Mouse (Mus musculus) CH12.LX (cell line): Measurements from ENCODE around the gene Ap1m1. TPM values are rescaled to one million over a fixed set of nuclear protein-coding genes. Genes with fewer than 3 reads are reported as not detected.

Source experiments
- DNase-seq: peaks from one replicate; pipeline ENCODE4 v3.0.0-alpha.2; 2013; ENCODE audit errors: extremely low read depth
- H3K27ac ChIP-seq: 2 replicates; pipeline ENCODE4 v1.5.1; 2012; ENCODE audit warnings: low read depth, mild to moderate bottlenecking, control low read depth, moderate library complexity; ENCODE audit not compliant: insufficient read depth
- H3K27me3 ChIP-seq: replicated peaks from 2 replicates; pipeline ENCODE3; 2012; ENCODE audit warnings: inconsistent platforms
- H3K36me3 ChIP-seq, 2 experiments: replicated peaks in 1 of 2; 2 replicates each; pipeline versions ENCODE3 to v1.6.1; 2012; ENCODE audit warnings: inconsistent platforms in 1 of 2, low read length in 1 of 2, mild to moderate bottlenecking in 1 of 2, mixed read lengths in 1 of 2, moderate library complexity in 1 of 2; ENCODE audit not compliant: control insufficient read depth in 1 of 2, insufficient read depth in 1 of 2
- H3K4me1 ChIP-seq, 2 experiments: 2 replicates each; pipeline ENCODE4 v1.6.1; 2012; ENCODE audit warnings: inconsistent platforms in 1 of 2, moderate library complexity in 1 of 2; ENCODE audit not compliant: insufficient read depth in 2 of 2, control insufficient read depth in 1 of 2
- H3K4me2 ChIP-seq: 2 replicates; pipeline ENCODE4 v1.6.1; 2012; ENCODE audit warnings: low read depth, mild to moderate bottlenecking, control low read depth; ENCODE audit not compliant: poor library complexity, insufficient read depth, severe bottlenecking
- H3K4me3 ChIP-seq, 3 experiments: fragments of 150-350 bp in 1 of 3; sonication (generic) in 1 of 3; replicated peaks in 1 of 3; 2 replicates each; pipeline versions ENCODE3 to v1.5.1; 2011 to 2012; ENCODE audit warnings: low read depth in 2 of 3, low read length in 2 of 3, mild to moderate bottlenecking in 2 of 3, moderate library complexity in 2 of 3, control low read depth in 1 of 3, improper control_type of control experiment in 1 of 3, inconsistent platforms in 1 of 3, mixed read lengths in 1 of 3; ENCODE audit not compliant: poor library complexity in 1 of 3
- H3K79me2 ChIP-seq: replicated peaks from 2 replicates; pipeline ENCODE4 v1.6.1; 2012; ENCODE audit warnings: mild to moderate bottlenecking, moderate library complexity; ENCODE audit not compliant: control insufficient read depth, poor library complexity, insufficient read depth, severe bottlenecking; ENCODE audit errors: extremely low read depth
- H3K9ac ChIP-seq: 2 replicates; pipeline ENCODE4 v1.6.1; 2012; ENCODE audit warnings: low read depth, mild to moderate bottlenecking, control low read depth, moderate library complexity; ENCODE audit not compliant: insufficient read depth
- H3K9me3 ChIP-seq: replicated peaks from 2 replicates; pipeline ENCODE3; 2012; ENCODE audit warnings: low read length, inconsistent platforms, mixed read lengths
- BHLHE40 ChIP-seq: IDR thresholded peaks from 2 replicates; pipeline ENCODE4 v1.6.1; 2011; ENCODE audit warnings: mild to moderate bottlenecking, low read depth, low read length, improper control_type of control experiment
- CTCF ChIP-seq, 2 experiments: IDR thresholded peaks in 1 of 2; conservative IDR thresholded peaks in 1 of 2; 2 replicates each; pipeline ENCODE4 v1.5.1; 2011 to 2012; ENCODE audit warnings: low read depth in 2 of 2, low read length in 2 of 2, improper control_type of control experiment in 1 of 2, inconsistent platforms in 1 of 2, mild to moderate bottlenecking in 1 of 2, moderate library complexity in 1 of 2
- E2F4 ChIP-seq: IDR thresholded peaks from 2 replicates; pipeline ENCODE4 v1.6.1; 2011; ENCODE audit warnings: low read depth, low read length, improper control_type of control experiment; ENCODE audit not compliant: insufficient replicate concordance
- EP300 ChIP-seq: IDR thresholded peaks from 2 replicates; pipeline ENCODE4 v1.6.1; 2011; ENCODE audit warnings: low read length, improper control_type of control experiment
- HCFC1 ChIP-seq: IDR thresholded peaks from 2 replicates; pipeline ENCODE4 v1.6.1; 2012; ENCODE audit warnings: low read depth, mild to moderate bottlenecking, inconsistent platforms, low read length, improper control_type of control experiment
- JUN ChIP-seq: IDR thresholded peaks from 2 replicates; pipeline ENCODE4 v1.6.1; 2011; ENCODE audit warnings: low read depth, mild to moderate bottlenecking, low read length, improper control_type of control experiment, moderate library complexity; ENCODE audit not compliant: insufficient read depth
- MAFK ChIP-seq: IDR thresholded peaks from 2 replicates; pipeline ENCODE4 v1.6.1; 2011; ENCODE audit warnings: low read length, improper control_type of control experiment; ENCODE audit not compliant: insufficient replicate concordance
- MAX ChIP-seq: IDR thresholded peaks from 2 replicates; pipeline ENCODE4 v1.6.1; 2011; ENCODE audit warnings: low read length, improper control_type of control experiment
- NELFE ChIP-seq: IDR thresholded peaks from 2 replicates; pipeline ENCODE4 v1.6.1; 2011; ENCODE audit warnings: low read depth, low read length, improper control_type of control experiment
- NRF1 ChIP-seq: IDR thresholded peaks from 2 replicates; pipeline ENCODE4 v1.6.1; 2014; ENCODE audit warnings: low read depth, mild to moderate bottlenecking, inconsistent platforms, low read length, improper control_type of control experiment, moderate library complexity
- POLR2A ChIP-seq: IDR thresholded peaks from 2 replicates; pipeline ENCODE4 v1.6.1; 2011; ENCODE audit warnings: low read depth, mild to moderate bottlenecking, improper control_type of control experiment, low read length
- POLR2AphosphoS2 ChIP-seq: IDR thresholded peaks from 2 replicates; pipeline ENCODE4 v1.6.1; 2011; ENCODE audit warnings: low read depth, low read length, improper control_type of control experiment
- RCOR1 ChIP-seq: conservative IDR thresholded peaks from 2 replicates; pipeline ENCODE4 v1.6.1; 2012; ENCODE audit warnings: low read depth, mild to moderate bottlenecking, inconsistent platforms, low read length, improper control_type of control experiment
- SIN3A ChIP-seq: IDR thresholded peaks from 2 replicates; pipeline ENCODE4 v1.6.1; 2012; ENCODE audit warnings: low read length, improper control_type of control experiment, inconsistent platforms
- TCF12 ChIP-seq: IDR thresholded peaks from 2 replicates; pipeline ENCODE4 v1.6.1; 2014; ENCODE audit warnings: low read depth, mild to moderate bottlenecking, inconsistent platforms, low read length, improper control_type of control experiment
- UBTF ChIP-seq: IDR thresholded peaks from 2 replicates; pipeline ENCODE4 v1.6.1; 2012; ENCODE audit warnings: low read depth, mild to moderate bottlenecking, inconsistent platforms, low read length, improper control_type of control experiment, moderate library complexity
- USF2 ChIP-seq: conservative IDR thresholded peaks from 2 replicates; pipeline ENCODE4 v1.6.1; 2011; ENCODE audit warnings: low read depth, low read length, improper control_type of control experiment
- ZKSCAN1 ChIP-seq: IDR thresholded peaks from 2 replicates; pipeline ENCODE4 v1.6.1; 2012; ENCODE audit warnings: low read depth, inconsistent platforms, low read length, improper control_type of control experiment, borderline replicate concordance
- ZNF384 ChIP-seq: IDR thresholded peaks from 2 replicates; pipeline ENCODE4 v1.6.1; 2012; ENCODE audit warnings: low read depth, low read length, improper control_type of control experiment, inconsistent platforms
- dilution Hi-C: fragments of 300-500 bp; cut with MboI; formaldehyde crosslinking; loops from 2 replicates; pipeline ENCODE4 v1.14.3; 2020; ENCODE audit warnings: low sequenced_read_pairs; ENCODE audit not compliant: extremely low pct_unique_long_range_greater_than_20kb, extremely low pct_ligation_motif_present
- in situ Hi-C: fragments of 300-500 bp; cut with MboI; formaldehyde crosslinking; loops from 3 replicates; pipeline ENCODE4 v1.14.3; 2019; ENCODE audit warnings: low sequenced_read_pairs, low pct_ligation_motif_present, low pct_unique_long_range_greater_than_20kb, mixed read lengths
- polyA plus RNA-seq: library from polyadenylated mRNA; unstranded; fragments of >175 nt; gene quantifications from 2 replicates; pipeline ENCODE4 v1.2.1, GENCODE M21; 2012; ENCODE audit warnings: low read depth; ENCODE audit not compliant: insufficient read length
- total RNA-seq, 2 experiments: library from RNA; depleted of rRNA; stranded (reverse); fragments of 300-350 nt in 1 of 2; fragments of >200 nt in 1 of 2; gene quantifications; 2 replicates each; pipeline ENCODE4 v1.2.3; 2012 to 2014

Gene Ap1m1
- total and polyA plus RNA-seq, 3 experiments: 20.1 to 86.1 (median 30.3) TPM

DNA sequence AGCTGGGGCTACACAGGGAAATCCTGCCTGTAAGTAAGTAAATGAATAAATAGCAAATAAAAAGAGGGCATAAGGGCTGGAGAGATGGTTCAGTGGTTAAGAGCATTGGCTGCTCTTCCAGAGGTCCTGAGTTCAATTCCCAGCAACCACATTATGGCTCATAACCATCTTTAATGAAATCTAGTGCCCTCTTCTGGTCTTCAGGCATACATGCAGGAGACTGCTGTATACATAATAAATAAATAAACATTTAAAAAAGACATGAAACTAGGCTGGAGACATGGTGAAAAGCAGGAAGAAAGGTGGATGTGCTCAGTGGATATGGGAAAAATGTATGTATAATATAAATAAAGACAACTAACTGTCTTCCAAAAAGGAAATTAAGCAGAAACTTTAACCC lies 53.5 kb downstream of the Ap1m1 start:
- Histone ChIP-seq H3K9me3 (peaks cover 4% of the 10 kb centered on the region), H3K36me3 (no peaks in the 10 kb centered on the region), H3K4me3 (no peak overlapping the region), H3K27me3 (no peaks in the 10 kb centered on the region), H3K79me2 (no peaks in the 10 kb centered on the region), H3K9ac (no peak overlapping the region), H3K27ac (no peak overlapping the region), H3K4me1 (peaks cover 2 to 35% of the 10 kb centered on the region in 2 experiments; a peak in 3 of 4 replicates), H3K4me2 (no peak overlapping the region)
- dilution Hi-C loops (no loop called here), in situ Hi-C loops (no loop called here)
- TF ChIP-seq CTCF (conservative IDR thresholded peaks at IDR 0.05 in 1 of 2, IDR thresholded peaks at IDR 0.05 in 1 of 2; ENCODE audit: low read depth in 2 of 2, low read length in 2 of 2) (0 out of 4 replicates have a peak, but pooled peaks of 1 of the 2 experiments have one; percentile 4), MAFK (no peak)
- DNase-seq: no peak

- no peak overlapping the region for H3K4me2 ChIP-seq
- H3K9me3 ChIP-seq: no peaks in the 10 kb centered on the region
- H3K79me2 ChIP-seq: no peaks in the 10 kb centered on the region
- DNase-seq: no peak
- in situ Hi-C loops: no loop called here
- H3K36me3 ChIP-seq: no peaks in the 10 kb centered on the region
- peaks cover 2 to 30% of the 10 kb centered on the region in 2 experiments; a peak in 3 of 4 replicates for H3K4me1 ChIP-seq
- no peak overlapping the region for H3K4me3 ChIP-seq
- H3K9ac ChIP-seq: no peak overlapping the region
- TF ChIP-seq NRF1 (no peak), RCOR1 (no peak), JUN (no peak), MAX (no peak), EP300 (no peak), ZNF384 (no peak), NELFE (no peak), MAFK (no peak), USF2 (no peak), HCFC1 (no peak), E2F4 (no peak), BHLHE40 (no peak), ZKSCAN1 (no peak), UBTF (no peak), TCF12 (no peak), POLR2AphosphoS2 (no peak), SIN3A (no peak), POLR2A (no peak)
- no peak overlapping the region for H3K27ac ChIP-seq
- H3K27me3 ChIP-seq: no peaks in the 10 kb centered on the region
- dilution Hi-C loops: no loop called here
Observed at GRCm38 (mm10) chr8:72295125-72295524, 55.3 kb downstream of the Ap1m1 start.
